In genomic region chr1:38129501-38130267, GRCm38 (mm10) we compare ENCODE assay signal across 1 mouse cellular context.
A peak's percentile ranks its signal among the peaks of the same experiment; 100 is the strongest.
TF ChIP-seq lines count a peak whose summit lies in the region.

Rev1 (minus strand) TSS chr1:38129801.

TF ChIP-seq in MEL, 35 proteins besides CTCF, POLR2A, EP300 and RAD21 (continued from another document):
- TF ChIP-seq RCOR1 (IDR thresholded peaks at IDR 0.05; ENCODE audit: low read depth, low read length) (0 out of 2 replicates have a peak, but pooled peaks have one; percentile 19), JUND (IDR thresholded peaks at IDR 0.05; ENCODE audit: low read depth, low read length) (no peak), NRF1 (IDR thresholded peaks at IDR 0.05; ENCODE audit: insufficient read depth, low read depth, low read length, poor library complexity, severe bottlenecking) (peak; percentile 67; the same call in 1 of the 2 replicates), ZC3H11A (IDR thresholded peaks at IDR 0.05; ENCODE audit: low read depth, low read length) (peak; percentile 23; the same call in 1 of the 2 replicates), GATA1 (IDR thresholded peaks at IDR 0.05; ENCODE audit: low read depth, low read length) (no peak), SIN3A (IDR thresholded peaks at IDR 0.05; ENCODE audit: low read length) (peak; percentile 52; the same call in 1 of the 2 replicates), TCF12 (IDR thresholded peaks at IDR 0.05; ENCODE audit: low read depth, low read length) (peak; percentile 48; the same call in 1 of the 2 replicates)
